Mouse (Mus musculus) midbrain, embryonic 13.5 days (tissue): ENCODE data around the gene Rnf152. TPM values are rescaled to one million over a fixed set of nuclear protein-coding genes. Genes with fewer than 3 reads are reported as not detected.

Source experiments
- ATAC-seq: fragments of 200-750 bp; cut with Nextera tagmentation; 2 replicates; pipeline ENCODE4 v1.8.0; 2017; ENCODE audit warnings: mild to moderate bottlenecking, moderate TSS enrichment, moderate library complexity
- H3K27ac ChIP-seq: fragments of 300-500 bp; sonication (generic); 2 replicates; pipeline ENCODE4 v1.5.1; 2015; ENCODE audit warnings: inconsistent platforms, mild to moderate bottlenecking, moderate library complexity
- H3K27me3 ChIP-seq: fragments of 300-500 bp; sonication (generic); 2 replicates; pipeline ENCODE4 v1.6.1; 2015; ENCODE audit warnings: mild to moderate bottlenecking, inconsistent platforms
- H3K36me3 ChIP-seq: fragments of 300-500 bp; sonication (generic); 2 replicates; pipeline ENCODE4 v1.6.1; 2015; ENCODE audit warnings: mild to moderate bottlenecking, inconsistent platforms
- H3K4me1 ChIP-seq: fragments of 300-500 bp; sonication (generic); replicated peaks from 2 replicates; pipeline ENCODE4 v1.6.1; 2015; ENCODE audit warnings: inconsistent platforms
- H3K4me2 ChIP-seq: fragments of 300-500 bp; sonication (generic); replicated peaks from 2 replicates; pipeline ENCODE4 v1.6.1; 2015; ENCODE audit warnings: moderate library complexity, mild to moderate bottlenecking, inconsistent platforms
- H3K4me3 ChIP-seq: fragments of 300-500 bp; sonication (generic); replicated peaks from 2 replicates; pipeline ENCODE4 v1.5.1; 2015; ENCODE audit warnings: mild to moderate bottlenecking, inconsistent platforms
- H3K9ac ChIP-seq: fragments of 300-500 bp; sonication (generic); replicated peaks from 2 replicates; pipeline ENCODE4 v1.6.1; 2015; ENCODE audit warnings: mild to moderate bottlenecking, inconsistent platforms
- H3K9me3 ChIP-seq: fragments of 300-500 bp; sonication (generic); 2 replicates; pipeline ENCODE4 v1.6.1; 2016; ENCODE audit warnings: mild to moderate bottlenecking, inconsistent platforms
- WGBS: fragments of 180-500 bp; shearing (Covaris S2); methylation state at CpG from one replicate; pipeline ENCODE4 v1.1.7; 2015; 5-methylcytosine and 5-hydroxymethylcytosine counted together
- polyA plus RNA-seq: library from polyadenylated mRNA; unstranded; fragments of >200 nt; fragmentation: Nextera tagmentation; extraction: Ambion mirVana; gene quantifications from 2 replicates; pipeline ENCODE4 v1.2.1, GENCODE M21; 2015

Gene Rnf152
- polyA plus RNA-seq, 1 experiment from 2014 or later: 12.0 TPM

DNA sequence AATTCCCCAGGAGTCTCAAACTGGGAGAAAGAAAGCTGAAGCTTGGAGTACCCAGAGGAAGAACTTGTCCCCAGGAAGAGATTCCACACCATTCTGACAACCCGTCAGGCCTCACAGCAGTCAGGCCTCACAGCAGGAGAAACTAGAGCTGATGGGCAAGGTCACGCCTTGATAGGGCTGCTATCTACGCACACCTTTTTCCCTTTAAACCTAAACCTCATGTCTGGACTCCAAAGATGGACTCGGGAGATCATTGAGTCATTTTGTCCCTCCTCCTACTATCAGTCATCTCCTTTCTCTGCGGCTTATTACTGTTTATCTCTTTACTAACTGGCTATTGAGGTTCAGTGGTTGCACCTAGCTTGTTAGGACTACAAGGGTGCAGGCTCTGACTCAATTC lies 96.3 kb downstream of the Rnf152 start:
- no peak for ATAC-seq
- Histone ChIP-seq H3K9me3 (no peaks in the 10 kb centered on the region), H3K27me3 (no peaks in the 10 kb centered on the region), H3K4me1 (no peaks in the 10 kb centered on the region; the same call in 1 of the 2 replicates), H3K9ac (no peak overlapping the region), H3K27ac (no peak overlapping the region), H3K4me3 (no peak overlapping the region), H3K36me3 (no peaks in the 10 kb centered on the region), H3K4me2 (no peak overlapping the region)
- 81% methylated on average over 5 of the region's 5 CpGs for WGBS

DNA sequence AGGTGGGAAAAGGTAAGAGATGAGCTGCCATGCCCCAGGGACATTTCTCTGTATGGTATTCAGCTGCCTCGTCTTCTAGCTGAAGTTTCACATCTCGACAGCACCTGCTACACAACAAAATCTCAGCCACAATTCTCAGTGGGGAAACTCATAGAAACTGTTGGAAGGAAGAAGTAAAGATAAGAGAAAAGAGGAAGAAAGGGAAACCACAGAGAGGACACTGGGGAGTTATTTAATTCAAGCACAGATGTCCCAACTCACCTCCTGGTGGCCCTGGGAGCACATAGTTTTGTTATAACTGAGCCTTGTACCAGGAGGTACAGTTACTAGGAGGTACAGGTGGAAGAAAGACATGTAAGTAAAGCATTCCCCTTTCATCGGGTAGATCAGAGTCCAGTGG lies 99.3 kb downstream of the Rnf152 start:
- Histone ChIP-seq H3K27me3 (no peaks in the 10 kb centered on the region), H3K4me1 (no peaks in the 10 kb centered on the region; the same call in 1 of the 2 replicates), H3K36me3 (no peaks in the 10 kb centered on the region), H3K4me3 (no peak overlapping the region), H3K4me2 (no peak overlapping the region), H3K9me3 (no peaks in the 10 kb centered on the region), H3K27ac (no peak overlapping the region), H3K9ac (no peak overlapping the region)
- no peak for ATAC-seq
- 86% methylated on average over 3 of the region's 3 CpGs for WGBS

DNA sequence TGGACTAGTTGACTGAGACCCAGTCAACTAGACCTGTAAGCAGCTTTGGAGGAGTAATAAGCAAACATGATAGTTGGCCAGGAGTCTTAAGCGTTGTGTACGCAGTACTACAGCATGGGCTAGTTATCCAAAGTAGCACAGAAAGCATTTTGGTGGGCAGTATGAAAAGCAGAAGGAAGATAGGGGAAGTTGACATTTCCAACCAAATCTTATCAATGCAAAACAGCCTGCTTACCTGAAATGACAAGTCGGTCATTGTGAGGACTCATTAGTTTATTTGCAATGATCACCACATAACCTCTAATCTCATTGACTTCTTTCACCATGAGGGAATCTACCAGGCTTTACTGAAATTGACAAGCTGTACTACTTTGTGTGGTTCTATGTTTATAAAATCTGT lies 107.3 kb downstream of the Rnf152 start:
- H3K9me3 ChIP-seq: no peaks in the 10 kb centered on the region; the same call in 1 of the 2 replicates
- H3K27ac ChIP-seq: no peak overlapping the region
- no peaks in the 10 kb centered on the region for H3K27me3 ChIP-seq
- no peak overlapping the region for H3K4me2 ChIP-seq
- H3K9ac ChIP-seq: no peak overlapping the region
- ATAC-seq: no peak
- no peaks in the 10 kb centered on the region for H3K36me3 ChIP-seq
- WGBS: 97% methylated on average over 3 of the region's 3 CpGs
- no peak overlapping the region for H3K4me3 ChIP-seq
- H3K4me1 ChIP-seq: peaks cover 11% of the 10 kb centered on the region

DNA sequence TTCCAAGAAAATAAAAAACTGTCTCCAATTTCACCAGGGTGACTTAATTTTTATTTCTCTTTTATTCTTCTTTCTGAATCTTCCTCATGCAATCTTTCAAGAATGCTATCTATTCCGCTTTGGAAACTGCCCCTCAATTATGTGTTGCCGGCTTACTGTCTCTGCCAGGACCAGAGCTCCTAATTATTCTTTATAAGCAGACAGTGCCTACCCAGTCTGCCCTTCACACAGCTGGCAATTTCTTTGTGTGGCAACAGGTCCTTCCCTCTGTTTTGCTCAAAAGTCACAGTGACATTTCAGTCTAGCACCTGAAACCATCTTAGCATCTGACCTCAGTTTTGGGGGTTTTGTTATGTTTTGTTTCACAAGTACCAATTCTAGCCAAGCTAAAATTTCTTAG lies 109.9 kb downstream of the Rnf152 start:
- Histone ChIP-seq H3K4me1 (peaks cover 14% of the 10 kb centered on the region), H3K9me3 (no peaks in the 10 kb centered on the region; the same call in 1 of the 2 replicates), H3K36me3 (no peaks in the 10 kb centered on the region), H3K4me2 (0 out of 2 replicates have a peak overlapping the region, but pooled peaks have one; percentile 8), H3K27me3 (no peaks in the 10 kb centered on the region), H3K4me3 (no peak overlapping the region), H3K9ac (no peak overlapping the region), H3K27ac (peak overlapping the region; percentile 67)
- 0 out of 2 replicates have a peak, but pooled peaks have one; percentile 70 for ATAC-seq
- 6% methylated on average over 2 of the region's 2 CpGs for WGBS

DNA sequence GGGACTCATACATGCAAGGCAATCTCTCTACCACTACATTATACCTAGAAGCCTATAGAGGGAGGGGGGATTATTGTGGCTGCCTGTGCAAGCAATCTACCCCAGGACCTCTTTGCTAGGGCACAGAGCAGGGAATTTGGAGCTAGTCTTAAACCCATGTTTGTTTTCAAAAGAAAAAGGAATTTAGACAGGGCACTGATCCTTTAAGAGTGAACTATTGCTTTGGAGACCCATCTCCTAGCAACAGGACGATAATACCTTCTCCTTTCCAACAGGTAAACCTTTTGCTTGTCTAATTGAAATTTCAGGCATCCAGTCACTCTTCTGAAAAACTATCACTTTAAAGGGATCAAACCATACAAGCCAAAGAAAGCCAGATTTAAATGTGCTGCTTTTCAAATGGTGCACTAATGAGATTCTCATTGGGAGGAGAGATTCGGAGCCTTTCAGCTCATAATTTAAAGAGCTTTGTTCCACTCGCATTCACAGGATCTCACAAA lies 110.4 kb downstream of the Rnf152 start:
- ATAC-seq: peak; percentile 71
- H3K9ac ChIP-seq: no peak overlapping the region
- peak overlapping the region; percentile 67 for H3K27ac ChIP-seq
- no peak overlapping the region for H3K4me3 ChIP-seq
- peaks cover 14% of the 10 kb centered on the region for H3K4me1 ChIP-seq
- H3K9me3 ChIP-seq: no peaks in the 10 kb centered on the region; the same call in 1 of the 2 replicates
- 3% methylated on average over 3 of the region's 3 CpGs for WGBS
- H3K27me3 ChIP-seq: no peaks in the 10 kb centered on the region
- 0 out of 2 replicates have a peak overlapping the region, but pooled peaks have one; percentile 8 for H3K4me2 ChIP-seq
- no peaks in the 10 kb centered on the region for H3K36me3 ChIP-seq

DNA sequence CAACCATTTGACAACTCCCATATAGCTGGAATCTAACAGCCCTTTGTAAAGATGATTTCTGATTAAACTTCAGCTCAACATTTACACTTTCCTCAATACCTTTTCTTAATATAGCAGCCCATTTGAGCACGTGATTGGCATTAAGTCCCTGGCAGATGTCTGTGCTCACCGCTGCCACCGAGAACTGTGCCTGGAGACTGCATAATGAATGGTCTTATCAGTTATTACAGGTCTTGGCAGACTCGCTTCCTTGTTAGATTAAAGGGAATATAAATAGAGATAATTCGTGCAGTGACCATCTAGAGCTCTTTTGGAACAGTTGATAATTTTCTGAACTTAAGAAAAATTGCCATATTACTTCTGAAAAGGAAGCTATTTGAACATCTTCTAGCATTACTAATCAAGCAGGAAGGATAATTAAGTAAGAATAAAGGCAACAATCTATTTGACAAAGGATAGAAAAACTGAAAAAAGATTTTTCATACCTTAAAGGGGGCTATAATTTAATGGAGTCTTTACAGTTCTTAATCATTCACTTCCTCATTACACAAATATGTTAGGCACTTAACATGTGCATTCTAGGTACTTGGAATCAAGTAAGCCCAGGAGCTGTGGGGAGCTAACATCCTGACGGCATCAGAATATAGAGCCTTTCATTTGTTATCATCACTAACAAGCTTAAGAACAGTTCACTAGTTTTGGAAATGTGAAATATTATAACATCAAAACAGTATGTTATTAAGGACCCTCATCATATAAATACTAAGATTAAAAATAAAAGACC lies 113.0 kb downstream of the Rnf152 start:
- no peaks in the 10 kb centered on the region for H3K36me3 ChIP-seq
- 35% methylated on average over 6 of the region's 6 CpGs for WGBS
- H3K4me2 ChIP-seq: no peak overlapping the region
- H3K27ac ChIP-seq: no peak overlapping the region
- H3K4me1 ChIP-seq: peaks cover 14% of the 10 kb centered on the region
- no peak overlapping the region for H3K4me3 ChIP-seq
- ATAC-seq: peak; percentile 51; the same call in 1 of the 2 replicates
- no peaks in the 10 kb centered on the region for H3K27me3 ChIP-seq
- H3K9ac ChIP-seq: no peak overlapping the region
- no peaks in the 10 kb centered on the region for H3K9me3 ChIP-seq

DNA sequence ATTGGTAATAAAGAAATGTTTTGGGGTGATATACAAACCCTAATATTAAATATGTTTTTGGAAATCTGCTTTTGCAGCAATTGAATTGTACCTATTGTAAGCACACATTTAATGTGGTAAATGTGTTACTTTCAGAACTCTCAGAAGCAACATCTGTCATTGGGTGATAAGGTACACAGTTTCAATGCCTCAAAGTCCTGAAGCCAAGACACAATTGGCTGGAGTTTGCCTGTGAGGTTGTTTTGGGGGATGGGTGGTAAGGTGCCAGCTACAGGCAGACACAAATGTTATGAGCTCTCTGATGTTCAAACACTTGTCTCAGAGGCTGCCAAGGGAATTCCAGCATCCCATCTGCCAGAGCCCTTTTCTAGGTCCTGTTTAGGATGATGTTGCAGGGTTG lies 116.3 kb downstream of the Rnf152 start:
- no peaks in the 10 kb centered on the region for H3K27me3 ChIP-seq
- H3K4me1 ChIP-seq: 0 out of 2 replicates have a peak, but pooled peaks cover 3% of the 10 kb centered on the region
- no peak overlapping the region for H3K9ac ChIP-seq
- ATAC-seq: no peak
- no peaks in the 10 kb centered on the region for H3K9me3 ChIP-seq
- no peaks in the 10 kb centered on the region for H3K36me3 ChIP-seq
- H3K4me3 ChIP-seq: no peak overlapping the region
- H3K4me2 ChIP-seq: no peak overlapping the region
- H3K27ac ChIP-seq: no peak overlapping the region
